Mouse (Mus musculus) embryonic facial prominence, embryonic 13.5 days (tissue): ENCODE data around the gene Knstrn. TPM values are rescaled to one million over a fixed set of nuclear protein-coding genes. Genes with fewer than 3 reads are reported as not detected.

Experiments
- ATAC-seq: fragments of 200-750 bp; cut with Nextera tagmentation; 2 replicates; pipeline ENCODE4 v1.8.0; 2017; ENCODE audit warnings: low read depth; ENCODE audit not compliant: insufficient number of reproducible peaks, insufficient read depth, low FRiP score, low TSS enrichment
- H3K27ac ChIP-seq: fragments of 300-500 bp; sonication (generic); 2 replicates; pipeline ENCODE4 v1.5.1; 2015; ENCODE audit warnings: moderate library complexity, mild to moderate bottlenecking, inconsistent platforms
- H3K27me3 ChIP-seq: fragments of 300-500 bp; sonication (generic); 2 replicates; pipeline ENCODE4 v1.6.1; 2015; ENCODE audit warnings: mild to moderate bottlenecking, inconsistent platforms
- H3K36me3 ChIP-seq: fragments of 300-500 bp; sonication (generic); 2 replicates; pipeline ENCODE4 v1.6.1; 2015; ENCODE audit warnings: mild to moderate bottlenecking, inconsistent platforms
- H3K4me1 ChIP-seq: fragments of 300-500 bp; sonication (generic); 2 replicates; pipeline ENCODE4 v1.6.1; 2015; ENCODE audit warnings: inconsistent platforms
- H3K4me2 ChIP-seq: fragments of 300-500 bp; sonication (generic); 2 replicates; pipeline ENCODE4 v1.6.1; 2015; ENCODE audit warnings: moderate library complexity, mild to moderate bottlenecking, inconsistent platforms
- H3K4me3 ChIP-seq: fragments of 300-500 bp; sonication (generic); 2 replicates; pipeline ENCODE4 v1.5.1; 2015; ENCODE audit warnings: mild to moderate bottlenecking, inconsistent platforms
- H3K9ac ChIP-seq: fragments of 300-500 bp; sonication (generic); 2 replicates; pipeline ENCODE4 v1.6.1; 2015; ENCODE audit warnings: mild to moderate bottlenecking, inconsistent platforms
- H3K9me3 ChIP-seq: fragments of 300-500 bp; sonication (generic); 2 replicates; pipeline ENCODE4 v1.6.1; 2016; ENCODE audit warnings: inconsistent platforms
- WGBS: fragments of 180-500 bp; shearing (Covaris S2); methylation state at CpG from one replicate; pipeline ENCODE4 v1.1.7; 2015; ENCODE audit warnings: mixed read lengths; 5-methylcytosine and 5-hydroxymethylcytosine counted together
- polyA plus RNA-seq: library from polyadenylated mRNA; unstranded; fragments of >200 nt; fragmentation: Nextera tagmentation; extraction: Ambion mirVana; gene quantifications from 2 replicates; pipeline ENCODE4 v1.2.1, GENCODE M21; 2015

Knstrn gene
- polyA plus RNA-seq, 1 experiment from 2014 or later, result 115 TPM

- H3K4me3 ChIP-seq, result no peak overlapping the region
- H3K4me1 ChIP-seq, result peaks cover 7% of the 10 kb centered on the region; the same call in 1 of the 2 replicates
- WGBS, result 93% methylated on average over 26 of the region's 26 CpGs
- no peak overlapping the region for H3K9ac ChIP-seq
- no peaks in the 10 kb centered on the region for H3K9me3 ChIP-seq
- peaks cover 22% of the 10 kb centered on the region for H3K27me3 ChIP-seq
- no peak for ATAC-seq
- H3K4me2 ChIP-seq, result no peak overlapping the region
- H3K27ac ChIP-seq, result no peak overlapping the region
- H3K36me3 ChIP-seq, result no peaks in the 10 kb centered on the region
These were observed 22.1 kb upstream of the Knstrn start for GRCm38 (mm10) chr2:118791591-118792258.

- Histone ChIP-seq H3K4me3 (no peak overlapping the region), H3K27me3 (peaks cover 23% of the 10 kb centered on the region), H3K4me1 (peaks cover 7% of the 10 kb centered on the region; the same call in 1 of the 2 replicates), H3K36me3 (no peaks in the 10 kb centered on the region), H3K27ac (no peak overlapping the region), H3K9me3 (no peaks in the 10 kb centered on the region), H3K4me2 (no peak overlapping the region), H3K9ac (no peak overlapping the region)
- no peak for ATAC-seq
- 66% methylated on average over 4 of the region's 4 CpGs for WGBS
These were observed 21.6 kb upstream of the Knstrn start for GRCm38 (mm10) chr2:118792259-118792613.

GRCm38 (mm10) chr2:118793636-118794035, 20.2 kb upstream of the Knstrn start:
- ATAC-seq, result no peak
- H3K4me3 ChIP-seq, result no peak overlapping the region
- 85% methylated on average over 4 of the region's 4 CpGs for WGBS
- H3K27me3 ChIP-seq, result peaks cover 23% of the 10 kb centered on the region
- H3K36me3 ChIP-seq, result no peaks in the 10 kb centered on the region
- H3K4me1 ChIP-seq, result peaks cover 7% of the 10 kb centered on the region; the same call in 1 of the 2 replicates
- 0 out of 2 replicates have a peak, but pooled peaks cover 6% of the 10 kb centered on the region for H3K9me3 ChIP-seq
- no peak overlapping the region for H3K9ac ChIP-seq
- H3K4me2 ChIP-seq, result no peak overlapping the region
- no peak overlapping the region for H3K27ac ChIP-seq

- Histone ChIP-seq H3K4me3 (no peak overlapping the region), H3K27me3 (no peaks in the 10 kb centered on the region), H3K27ac (no peak overlapping the region), H3K4me1 (no peaks in the 10 kb centered on the region), H3K9ac (no peak overlapping the region), H3K4me2 (no peak overlapping the region), H3K36me3 (no peaks in the 10 kb centered on the region), H3K9me3 (0 out of 2 replicates have a peak, but pooled peaks cover 5% of the 10 kb centered on the region)
- WGBS, result 66% methylated on average over 4 of the region's 4 CpGs
- ATAC-seq, result no peak
These were observed 11.2 kb upstream of the Knstrn start for GRCm38 (mm10) chr2:118802542-118803118.

GRCm38 (mm10) chr2:118804474-118804873, 9.3 kb upstream of the Knstrn start:
- Histone ChIP-seq H3K27me3 (no peaks in the 10 kb centered on the region), H3K4me2 (no peak overlapping the region)

GRCm38 (mm10) chr2:118805137-118805536, 8.7 kb upstream of the Knstrn start:
- WGBS, result 61% methylated on average over 3 of the region's 3 CpGs
- ATAC-seq, result no peak

More at GRCm38 (mm10) chr2:118804474-118804873, 9.3 kb upstream of the Knstrn start:
- WGBS, result 75% methylated on average over 2 of the region's 2 CpGs
- Histone ChIP-seq H3K4me3 (no peak overlapping the region), H3K9ac (no peak overlapping the region), H3K9me3 (no peaks in the 10 kb centered on the region), H3K4me1 (no peaks in the 10 kb centered on the region), H3K27ac (no peak overlapping the region), H3K36me3 (no peaks in the 10 kb centered on the region)
- no peak for ATAC-seq

GRCm38 (mm10) chr2:118805756-118806155, 8.0 kb upstream of the Knstrn start:
- Histone ChIP-seq H3K36me3 (no peaks in the 10 kb centered on the region), H3K9ac (no peak overlapping the region), H3K4me3 (no peak overlapping the region), H3K4me1 (no peaks in the 10 kb centered on the region), H3K4me2 (no peak overlapping the region), H3K27me3 (no peaks in the 10 kb centered on the region), H3K9me3 (no peaks in the 10 kb centered on the region), H3K27ac (no peak overlapping the region)
- no peak for ATAC-seq
- WGBS, result 49% methylated on average over 3 of the region's 3 CpGs

More at GRCm38 (mm10) chr2:118805137-118805536, 8.7 kb upstream of the Knstrn start:
- H3K4me1 ChIP-seq, result no peaks in the 10 kb centered on the region
- no peaks in the 10 kb centered on the region for H3K9me3 ChIP-seq
- no peaks in the 10 kb centered on the region for H3K27me3 ChIP-seq
- H3K9ac ChIP-seq, result no peak overlapping the region
- no peak overlapping the region for H3K27ac ChIP-seq
- H3K4me3 ChIP-seq, result no peak overlapping the region
- no peak overlapping the region for H3K4me2 ChIP-seq
- H3K36me3 ChIP-seq, result no peaks in the 10 kb centered on the region

GRCm38 (mm10) chr2:118806860-118807259, 6.9 kb upstream of the Knstrn start:
- 61% methylated on average over 4 of the region's 4 CpGs for WGBS
- no peaks in the 10 kb centered on the region for H3K4me1 ChIP-seq
- H3K9me3 ChIP-seq, result no peaks in the 10 kb centered on the region
- H3K4me2 ChIP-seq, result no peak overlapping the region
- ATAC-seq, result no peak
- H3K4me3 ChIP-seq, result no peak overlapping the region
- H3K27ac ChIP-seq, result no peak overlapping the region
- H3K9ac ChIP-seq, result no peak overlapping the region
- no peaks in the 10 kb centered on the region for H3K36me3 ChIP-seq
- no peaks in the 10 kb centered on the region for H3K27me3 ChIP-seq

GRCm38 (mm10) chr2:118810861-118811260, 2.9 kb upstream of the Knstrn start:
- WGBS, result 5% methylated on average over 2 of the region's 2 CpGs
- no peaks in the 10 kb centered on the region for H3K27me3 ChIP-seq
- H3K36me3 ChIP-seq, result no peaks in the 10 kb centered on the region
- no peak overlapping the region for H3K27ac ChIP-seq
- H3K4me1 ChIP-seq, result peaks cover 15% of the 10 kb centered on the region
- H3K4me3 ChIP-seq, result no peak overlapping the region
- no peak for ATAC-seq
- H3K9ac ChIP-seq, result no peak overlapping the region
- no peak overlapping the region for H3K4me2 ChIP-seq
- no peaks in the 10 kb centered on the region for H3K9me3 ChIP-seq

- Histone ChIP-seq H3K36me3 (peaks cover 10% of the 10 kb centered on the region), H3K9ac (no peak overlapping the region), H3K9me3 (no peaks in the 10 kb centered on the region), H3K4me1 (peaks cover 16% of the 10 kb centered on the region), H3K4me3 (no peak overlapping the region), H3K27me3 (no peaks in the 10 kb centered on the region), H3K27ac (no peak overlapping the region), H3K4me2 (no peak overlapping the region)
- WGBS, result 75% methylated on average over 1 of the region's 1 CpGs
- ATAC-seq, result no peak
These were observed 1.1 kb upstream of the Knstrn start for GRCm38 (mm10) chr2:118812724-118813123.

GRCm38 (mm10) chr2:118822800-118823199, 9.0 kb downstream of the Knstrn start:
- no peak overlapping the region for H3K27ac ChIP-seq
- no peak overlapping the region for H3K4me2 ChIP-seq
- 0 out of 2 replicates have a peak, but pooled peaks cover 4% of the 10 kb centered on the region for H3K9me3 ChIP-seq
- no peak overlapping the region for H3K4me3 ChIP-seq
- WGBS, result 92% methylated on average over 5 of the region's 5 CpGs
- no peak for ATAC-seq
- no peaks in the 10 kb centered on the region for H3K27me3 ChIP-seq
- no peak overlapping the region for H3K9ac ChIP-seq
- H3K36me3 ChIP-seq, result peaks cover 70% of the 10 kb centered on the region
- H3K4me1 ChIP-seq, result no peaks in the 10 kb centered on the region

GRCm38 (mm10) chr2:118824396-118824795, 10.6 kb downstream of the Knstrn start:
- H3K27ac ChIP-seq, result no peak overlapping the region
- no peak for ATAC-seq
- H3K36me3 ChIP-seq, result peaks cover 67% of the 10 kb centered on the region
- H3K4me1 ChIP-seq, result no peaks in the 10 kb centered on the region
- H3K4me2 ChIP-seq, result no peak overlapping the region
- H3K9me3 ChIP-seq, result 0 out of 2 replicates have a peak, but pooled peaks cover 4% of the 10 kb centered on the region
- H3K4me3 ChIP-seq, result no peak overlapping the region
- no peak overlapping the region for H3K9ac ChIP-seq
- H3K27me3 ChIP-seq, result no peaks in the 10 kb centered on the region
- 85% methylated on average over 4 of the region's 4 CpGs for WGBS
